Mouse (Mus musculus) myocyte (in vitro differentiated cells): ENCODE results near the gene Cul3. TPM values are rescaled to one million over a fixed set of nuclear protein-coding genes. Genes with fewer than 3 reads are reported as not detected.

ENCODE experiments used
- H3K27me3 ChIP-seq: one replicate; pipeline ENCODE4 v1.6.1; 2011; ENCODE audit not compliant: control insufficient read depth, insufficient read depth, insufficient read length
- H3K36me3 ChIP-seq: one replicate; pipeline ENCODE4 v1.6.1; 2011; ENCODE audit not compliant: control insufficient read depth, insufficient read depth
- H3K4me2 ChIP-seq: one replicate; pipeline ENCODE4 v1.6.1; 2011; ENCODE audit warnings: low read depth, control low read depth
- H3K4me3 ChIP-seq: one replicate; pipeline ENCODE4 v1.5.1; 2011; ENCODE audit warnings: mild to moderate bottlenecking, control low read depth, moderate library complexity
- H3K79me2 ChIP-seq: one replicate; pipeline ENCODE4 v1.6.1; 2011; ENCODE audit not compliant: control insufficient read depth, insufficient read depth
- H3ac ChIP-seq: one replicate; pipeline ENCODE4 v1.6.1; 2011; ENCODE audit not compliant: control insufficient read depth, insufficient read length
- CEBPB ChIP-seq: IDR thresholded peaks from 2 replicates; pipeline ENCODE4 v1.6.1; 2011; ENCODE audit warnings: mild to moderate bottlenecking, moderate library complexity; ENCODE audit not compliant: poor library complexity, insufficient read depth, severe bottlenecking
- E2F4 ChIP-seq: IDR thresholded peaks from one replicate; pipeline ENCODE4 v1.6.1; 2011; ENCODE audit warnings: mild to moderate bottlenecking, control low read depth, moderate library complexity; ENCODE audit not compliant: insufficient read depth
- MAX ChIP-seq: IDR thresholded peaks from one replicate; pipeline ENCODE4 v1.6.1; 2011; ENCODE audit warnings: low read depth, mild to moderate bottlenecking, control low read depth
- MYOD1 ChIP-seq, 3 experiments: IDR thresholded peaks; one replicate each; pipeline ENCODE4 v1.6.1; 2011; ENCODE audit warnings: control low read depth in 2 of 3, low read depth in 2 of 3, mild to moderate bottlenecking in 2 of 3, moderate library complexity in 1 of 3; ENCODE audit not compliant: insufficient read length in 2 of 3, control insufficient read depth in 1 of 3
- MYOG ChIP-seq, 3 experiments: IDR thresholded peaks; one replicate each; pipeline ENCODE4 v1.6.1; 2011; ENCODE audit warnings: control low read depth in 2 of 3, low read depth in 2 of 3, mild to moderate bottlenecking in 2 of 3; ENCODE audit not compliant: insufficient read length in 2 of 3, control insufficient read depth in 1 of 3, insufficient read depth in 1 of 3
- POLR2A ChIP-seq: IDR thresholded peaks from one replicate; pipeline ENCODE4 v1.6.1; 2011; ENCODE audit warnings: low read depth, mild to moderate bottlenecking, control low read depth, moderate library complexity; ENCODE audit not compliant: insufficient read length
- POLR2AphosphoS2 ChIP-seq: IDR thresholded peaks from one replicate; pipeline ENCODE4 v1.6.1; 2011; ENCODE audit warnings: low read depth, control low read depth; ENCODE audit not compliant: insufficient read length
- REST ChIP-seq: IDR thresholded peaks from one replicate; pipeline ENCODE4 v1.6.1; 2011; ENCODE audit warnings: mild to moderate bottlenecking, control low read depth, moderate library complexity; ENCODE audit not compliant: insufficient read depth, insufficient read length
- SRF ChIP-seq: IDR thresholded peaks from one replicate; pipeline ENCODE4 v1.6.1; 2011; ENCODE audit warnings: low read depth; ENCODE audit not compliant: control insufficient read depth, insufficient read length
- TCF12 ChIP-seq: IDR thresholded peaks from one replicate; pipeline ENCODE4 v1.6.1; 2011; ENCODE audit warnings: mild to moderate bottlenecking, control low read depth; ENCODE audit not compliant: poor library complexity, insufficient read depth, severe bottlenecking
- TCF3 ChIP-seq: IDR thresholded peaks from one replicate; pipeline ENCODE4 v1.6.1; 2011; ENCODE audit warnings: low read depth, control low read depth; ENCODE audit not compliant: insufficient read length
- USF1 ChIP-seq: IDR thresholded peaks from one replicate; pipeline ENCODE4 v1.6.1; 2011; ENCODE audit warnings: low read depth, mild to moderate bottlenecking, control low read depth, moderate library complexity
- polyA plus RNA-seq: library from polyadenylated mRNA; unstranded; fragments of >200 nt; fragmentation: generic; extraction: Trizol; gene quantifications from one replicate; pipeline ENCODE4 v1.2.1, GENCODE M21; 2012; ENCODE audit warnings: missing spikeins

Cul3 gene
- polyA plus RNA-seq, 1 experiment: 36.2 TPM

- Histone ChIP-seq H3K4me2 (no peak overlapping the region), H3K36me3 (peaks cover 7% of the 10 kb centered on the region), H3ac (no peak overlapping the region), H3K27me3 (no peaks in the 10 kb centered on the region), H3K4me3 (no peak overlapping the region), H3K79me2 (peaks cover 97% of the 10 kb centered on the region)
- TF ChIP-seq POLR2AphosphoS2: no peak
- no peak for TF ChIP-seq TCF3
- no peak for TF ChIP-seq MAX
- TF ChIP-seq E2F4: no peak
- TF ChIP-seq CEBPB: no peak
- no peak for TF ChIP-seq SRF
- TF ChIP-seq MYOG (IDR thresholded peaks at IDR 0.05; ENCODE audit: control insufficient read depth in 1 of 3, insufficient read depth in 1 of 3, insufficient read length in 2 of 3, low read depth in 2 of 3): no peak
- TF ChIP-seq REST: no peak
Observed at GRCm38 (mm10) chr1:80324370-80324769, 15.9 kb downstream of the Cul3 start.

- TF ChIP-seq SRF: no peak
- TF ChIP-seq USF1: no peak
- no peak for TF ChIP-seq POLR2A
- no peak for TF ChIP-seq E2F4
- no peak for TF ChIP-seq MYOD1 (IDR thresholded peaks at IDR 0.05; ENCODE audit: control insufficient read depth in 1 of 3, insufficient read length in 2 of 3, low read depth in 2 of 3)
- no peak for TF ChIP-seq CEBPB
- TF ChIP-seq POLR2AphosphoS2: no peak
- no peak for TF ChIP-seq TCF3
- no peak for TF ChIP-seq REST
- no peak for TF ChIP-seq TCF12
- no peak for TF ChIP-seq MYOG (IDR thresholded peaks at IDR 0.05; ENCODE audit: control insufficient read depth in 1 of 3, insufficient read depth in 1 of 3, insufficient read length in 2 of 3, low read depth in 2 of 3)
- no peak for TF ChIP-seq MAX
- H3ac ChIP-seq: no peak overlapping the region
Observed at GRCm38 (mm10) chr1:80315533-80316045, 24.7 kb downstream of the Cul3 start.

GRCm38 (mm10) chr1:80293307-80293706, 47.0 kb downstream of the Cul3 start:
- H3ac ChIP-seq: no peak overlapping the region
- H3K27me3 ChIP-seq: no peaks in the 10 kb centered on the region
- H3K36me3 ChIP-seq: peaks cover 4% of the 10 kb centered on the region
- H3K4me3 ChIP-seq: no peak overlapping the region
- TF ChIP-seq POLR2AphosphoS2: no peak
- TF ChIP-seq MAX: no peak
- TF ChIP-seq MYOG (IDR thresholded peaks at IDR 0.05; ENCODE audit: control insufficient read depth in 1 of 3, insufficient read depth in 1 of 3, insufficient read length in 2 of 3, low read depth in 2 of 3): no peak
- no peak for TF ChIP-seq TCF3
- no peak for TF ChIP-seq MYOD1 (IDR thresholded peaks at IDR 0.05; ENCODE audit: control insufficient read depth in 1 of 3, insufficient read length in 2 of 3, low read depth in 2 of 3)
- TF ChIP-seq USF1: no peak
- TF ChIP-seq POLR2A: no peak
- no peak for TF ChIP-seq CEBPB
- TF ChIP-seq SRF: no peak
- TF ChIP-seq E2F4: no peak
- TF ChIP-seq TCF12: no peak
- no peak for TF ChIP-seq REST
- H3K79me2 ChIP-seq: peaks cover 99% of the 10 kb centered on the region
- H3K4me2 ChIP-seq: no peak overlapping the region

More at GRCm38 (mm10) chr1:80315533-80316045, 24.7 kb downstream of the Cul3 start:
- Histone ChIP-seq H3K27me3 (no peaks in the 10 kb centered on the region), H3K4me3 (no peak overlapping the region), H3K4me2 (no peak overlapping the region), H3K79me2 (peaks cover 98% of the 10 kb centered on the region), H3K36me3 (no peaks in the 10 kb centered on the region)

GRCm38 (mm10) chr1:80278731-80279130, 61.5 kb downstream of the Cul3 start:
- TF ChIP-seq MYOG (IDR thresholded peaks at IDR 0.05; ENCODE audit: control insufficient read depth in 1 of 3, insufficient read depth in 1 of 3, insufficient read length in 2 of 3, low read depth in 2 of 3): no peak
- no peak for TF ChIP-seq CEBPB
- no peak for TF ChIP-seq USF1
- TF ChIP-seq POLR2AphosphoS2: no peak
- no peak for TF ChIP-seq TCF12
- no peak for TF ChIP-seq SRF
- TF ChIP-seq MAX: no peak
- TF ChIP-seq REST: no peak
- no peak for TF ChIP-seq E2F4
- no peak for TF ChIP-seq TCF3
- TF ChIP-seq POLR2A: no peak
- no peak for TF ChIP-seq MYOD1 (IDR thresholded peaks at IDR 0.05; ENCODE audit: control insufficient read depth in 1 of 3, insufficient read length in 2 of 3, low read depth in 2 of 3)
- no peak overlapping the region for H3K4me2 ChIP-seq
- no peak overlapping the region for H3ac ChIP-seq
- no peak overlapping the region for H3K4me3 ChIP-seq
- H3K27me3 ChIP-seq: no peaks in the 10 kb centered on the region
- peaks cover 5% of the 10 kb centered on the region for H3K79me2 ChIP-seq
- peaks cover 72% of the 10 kb centered on the region for H3K36me3 ChIP-seq

- H3ac ChIP-seq: no peak overlapping the region
- no peaks in the 10 kb centered on the region for H3K27me3 ChIP-seq
- no peak overlapping the region for H3K4me3 ChIP-seq
- TF ChIP-seq REST: no peak
- TF ChIP-seq MAX: no peak
- no peak for TF ChIP-seq MYOG (IDR thresholded peaks at IDR 0.05; ENCODE audit: control insufficient read depth in 1 of 3, insufficient read depth in 1 of 3, insufficient read length in 2 of 3, low read depth in 2 of 3)
- TF ChIP-seq POLR2AphosphoS2: no peak
- TF ChIP-seq USF1: no peak
- TF ChIP-seq CEBPB: no peak
- no peak for TF ChIP-seq TCF3
- peaks cover 18% of the 10 kb centered on the region for H3K36me3 ChIP-seq
- H3K4me2 ChIP-seq: no peak overlapping the region
- no peaks in the 10 kb centered on the region for H3K79me2 ChIP-seq
Observed at GRCm38 (mm10) chr1:80260443-80260842, 79.8 kb downstream of the Cul3 start.
